Mouse (Mus musculus): ENCODE data around the gene Gm20741.

GRCm38 (mm10) chr16:88826978-88827377 is 15.0 kb upstream of the Gm20741 start:
- TF ChIP-seq CTCF (IDR thresholded peaks at IDR 0.05; ENCODE audit: insufficient read depth, low read length) (no peak), POLR2A (IDR thresholded peaks at IDR 0.05; ENCODE audit: borderline replicate concordance, extremely low read depth, low read depth, low read length) (no peak)
